Mouse (Mus musculus) liver, adult 2 months (tissue): ENCODE results near the gene Poc5.

Experiments used
- CTCF ChIP-seq: fragments of 200-500 bp; IDR thresholded peaks from 2 replicates; pipeline ENCODE4 v1.5.1; 2011; ENCODE audit warnings: low read depth, low read length, control low read depth
- POLR2A ChIP-seq: fragments of 200-500 bp; IDR thresholded peaks from 2 replicates; pipeline ENCODE4 v1.6.1; 2011; ENCODE audit warnings: low read length, control low read depth; ENCODE audit not compliant: insufficient read depth; ENCODE audit errors: extremely low read depth

- TF ChIP-seq CTCF = no peak
- TF ChIP-seq POLR2A = no peak
Observed at GRCm38 (mm10) chr13:96426044-96426443, 38.0 kb downstream of the Poc5 start.
